Mouse (Mus musculus): ENCODE results near the gene Trim8. TPM values are rescaled to one million over a fixed set of nuclear protein-coding genes. Genes with fewer than 3 reads are reported as not detected.

The Trim8 gene
- polyA plus RNA-seq, 1 experiment from 2014 or later, result 27.1 TPM

DNA sequence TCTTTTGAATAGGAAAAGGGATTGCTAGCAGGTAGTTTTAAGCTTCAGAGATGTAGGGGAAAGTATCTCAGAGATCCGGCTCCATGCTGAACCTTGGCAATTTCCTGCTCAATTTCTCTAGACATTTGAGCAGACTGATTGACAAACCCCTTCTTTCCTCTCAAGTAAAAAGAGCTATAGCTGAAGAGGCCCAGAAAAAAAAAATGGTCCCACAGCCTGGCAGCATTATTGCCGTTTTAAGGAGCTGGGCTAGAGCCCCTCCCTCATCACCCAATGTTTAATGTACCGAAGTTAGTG, 2.0 kb upstream of the Trim8 start:
- H3K27me3 ChIP-seq (replicated peaks; ENCODE audit: control insufficient read depth, insufficient read depth, low read length), result no peaks in the 10 kb centered on the region
- peak overlapping the region; percentile 97 for H3K4me2 ChIP-seq (ENCODE audit: low read depth, low read length)
- 4% methylated on average over 3 of the region's 3 CpGs for WGBS
- H3K27ac ChIP-seq (replicated peaks; ENCODE audit: low read depth, low read length), result peak overlapping the region; percentile 79
- ATAC-seq (ENCODE audit: low read depth) (no peak), DNase-seq (ENCODE audit: low spot score) (no peak)
- H3K36me3 ChIP-seq (ENCODE audit: control insufficient read depth, insufficient read depth, low read length), result no peaks in the 10 kb centered on the region
- no peaks in the 10 kb centered on the region for H3K9me3 ChIP-seq (ENCODE audit: control insufficient read depth, low read length)
- peaks cover 2% of the 10 kb centered on the region for H3K4me1 ChIP-seq (ENCODE audit: control insufficient read depth, insufficient read depth, low read length)
- peak overlapping the region; percentile 68 for H3K4me3 ChIP-seq (ENCODE audit: low read depth, low read length)
- no peak overlapping the region; the same call in 1 of the 2 replicates for H3K9ac ChIP-seq (ENCODE audit: low read depth, low read length)

DNA sequence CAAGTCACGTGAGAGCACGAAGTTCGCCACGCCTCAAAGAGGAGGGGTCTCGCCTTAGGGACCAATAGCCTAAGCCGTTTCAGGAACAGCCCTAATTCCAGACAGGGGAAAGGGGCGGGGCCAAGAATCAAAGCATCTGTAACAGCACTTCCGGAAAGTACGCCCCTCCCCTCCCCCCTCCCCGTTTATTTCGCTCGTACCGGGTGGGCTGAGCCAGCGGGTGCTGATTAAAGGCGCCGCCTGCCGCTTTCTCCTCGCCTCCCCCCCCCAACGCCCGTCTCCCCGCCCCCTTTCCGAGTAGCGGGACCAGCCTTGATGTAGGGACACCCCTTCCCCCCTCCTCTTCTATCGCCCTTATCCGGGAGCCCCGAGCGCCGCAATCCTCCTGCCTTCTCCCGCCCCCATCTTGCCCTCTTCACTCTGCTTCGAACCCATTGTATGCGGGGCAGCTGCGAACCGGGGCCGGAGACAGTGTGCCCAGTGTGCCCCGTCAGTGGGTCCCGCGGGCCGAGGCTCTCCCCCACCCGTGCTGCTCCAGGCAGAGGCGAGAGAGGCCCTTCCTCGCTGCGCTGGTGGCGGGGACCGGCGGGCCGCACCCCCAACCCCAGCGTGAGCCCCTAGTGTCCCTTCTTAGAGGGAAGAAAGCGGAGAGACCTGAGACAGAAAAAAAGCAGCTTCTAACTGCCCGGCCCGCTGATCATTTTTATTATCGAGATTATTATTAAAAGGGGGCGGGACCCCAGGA, 1.5 kb upstream of the Trim8 start:
- ATAC-seq (ENCODE audit: low read depth), result peak; percentile 84

GRCm38 (mm10) chr19:46500581-46501341, 741 bp upstream of the Trim8 start:
- Histone ChIP-seq H3K36me3 (ENCODE audit: control insufficient read depth, insufficient read depth, low read length) (peaks cover 9% of the 10 kb centered on the region), H3K4me2 (ENCODE audit: low read depth, low read length) (peak overlapping the region; percentile 97), H3K9ac (ENCODE audit: low read depth, low read length) (peak overlapping the region; percentile 81), H3K27ac (replicated peaks; ENCODE audit: low read depth, low read length) (peak overlapping the region; percentile 99), H3K27me3 (replicated peaks; ENCODE audit: control insufficient read depth, insufficient read depth, low read length) (no peaks in the 10 kb centered on the region), H3K9me3 (ENCODE audit: control insufficient read depth, low read length) (no peaks in the 10 kb centered on the region), H3K4me1 (ENCODE audit: control insufficient read depth, insufficient read depth, low read length) (peaks cover 15% of the 10 kb centered on the region), H3K4me3 (ENCODE audit: low read depth, low read length) (peak overlapping the region; percentile 68)
- peak; percentile 9; the same call in 1 of the 2 replicates for ATAC-seq (ENCODE audit: low read depth)
- DNase-seq (ENCODE audit: low spot score), result peak; percentile 86
- WGBS, result 1% methylated on average over 35 of the region's 50 CpGs

More for the DNA sequence above, 1.5 kb upstream of the Trim8 start:
- Histone ChIP-seq H3K9me3 (ENCODE audit: control insufficient read depth, low read length) (no peaks in the 10 kb centered on the region), H3K4me3 (ENCODE audit: low read depth, low read length) (peak overlapping the region; percentile 68), H3K9ac (ENCODE audit: low read depth, low read length) (peak overlapping the region; percentile 81), H3K36me3 (ENCODE audit: control insufficient read depth, insufficient read depth, low read length) (peaks cover 1% of the 10 kb centered on the region), H3K4me2 (ENCODE audit: low read depth, low read length) (peak overlapping the region; percentile 97), H3K4me1 (ENCODE audit: control insufficient read depth, insufficient read depth, low read length) (peaks cover 7% of the 10 kb centered on the region), H3K27ac (replicated peaks; ENCODE audit: low read depth, low read length) (peak overlapping the region; percentile 99), H3K27me3 (replicated peaks; ENCODE audit: control insufficient read depth, insufficient read depth, low read length) (no peaks in the 10 kb centered on the region)
- peak; percentile 100 for DNase-seq (ENCODE audit: low spot score)
- 1% methylated on average over 30 of the region's 52 CpGs for WGBS

- WGBS, result 0% methylated on average over 8 of the region's 46 CpGs
- peak; percentile 72 for DNase-seq (ENCODE audit: low spot score)
- Histone ChIP-seq H3K9ac (ENCODE audit: low read depth, low read length) (peak overlapping the region; percentile 81), H3K36me3 (ENCODE audit: control insufficient read depth, insufficient read depth, low read length) (peaks cover 20% of the 10 kb centered on the region), H3K4me1 (ENCODE audit: control insufficient read depth, insufficient read depth, low read length) (peaks cover 28% of the 10 kb centered on the region), H3K9me3 (ENCODE audit: control insufficient read depth, low read length) (no peaks in the 10 kb centered on the region), H3K27ac (replicated peaks; ENCODE audit: low read depth, low read length) (peak overlapping the region; percentile 99), H3K4me2 (ENCODE audit: low read depth, low read length) (peak overlapping the region; percentile 97), H3K4me3 (ENCODE audit: low read depth, low read length) (peak overlapping the region; percentile 68), H3K27me3 (replicated peaks; ENCODE audit: control insufficient read depth, insufficient read depth, low read length) (no peaks in the 10 kb centered on the region)
- ATAC-seq (ENCODE audit: low read depth), result no peak
Measured at GRCm38 (mm10) chr19:46502069-46502455, 560 bp downstream of the Trim8 start.

GRCm38 (mm10) chr19:46502471-46503166, 1.1 kb downstream of the Trim8 start:
- Histone ChIP-seq H3K4me2 (ENCODE audit: low read depth, low read length) (peak overlapping the region; percentile 97), H3K9ac (ENCODE audit: low read depth, low read length) (peak overlapping the region; percentile 81), H3K9me3 (ENCODE audit: control insufficient read depth, low read length) (no peaks in the 10 kb centered on the region), H3K4me3 (ENCODE audit: low read depth, low read length) (peak overlapping the region; percentile 68), H3K27ac (replicated peaks; ENCODE audit: low read depth, low read length) (peak overlapping the region; percentile 99), H3K27me3 (replicated peaks; ENCODE audit: control insufficient read depth, insufficient read depth, low read length) (no peaks in the 10 kb centered on the region), H3K4me1 (ENCODE audit: control insufficient read depth, insufficient read depth, low read length) (peaks cover 34% of the 10 kb centered on the region), H3K36me3 (ENCODE audit: control insufficient read depth, insufficient read depth, low read length) (peaks cover 26% of the 10 kb centered on the region)
- WGBS, result under 1% methylated on average over 34 of the region's 53 CpGs
- DNase-seq (ENCODE audit: low spot score), result peak; percentile 81
- ATAC-seq (ENCODE audit: low read depth), result peak; percentile 2; the same call in 1 of the 2 replicates

DNA sequence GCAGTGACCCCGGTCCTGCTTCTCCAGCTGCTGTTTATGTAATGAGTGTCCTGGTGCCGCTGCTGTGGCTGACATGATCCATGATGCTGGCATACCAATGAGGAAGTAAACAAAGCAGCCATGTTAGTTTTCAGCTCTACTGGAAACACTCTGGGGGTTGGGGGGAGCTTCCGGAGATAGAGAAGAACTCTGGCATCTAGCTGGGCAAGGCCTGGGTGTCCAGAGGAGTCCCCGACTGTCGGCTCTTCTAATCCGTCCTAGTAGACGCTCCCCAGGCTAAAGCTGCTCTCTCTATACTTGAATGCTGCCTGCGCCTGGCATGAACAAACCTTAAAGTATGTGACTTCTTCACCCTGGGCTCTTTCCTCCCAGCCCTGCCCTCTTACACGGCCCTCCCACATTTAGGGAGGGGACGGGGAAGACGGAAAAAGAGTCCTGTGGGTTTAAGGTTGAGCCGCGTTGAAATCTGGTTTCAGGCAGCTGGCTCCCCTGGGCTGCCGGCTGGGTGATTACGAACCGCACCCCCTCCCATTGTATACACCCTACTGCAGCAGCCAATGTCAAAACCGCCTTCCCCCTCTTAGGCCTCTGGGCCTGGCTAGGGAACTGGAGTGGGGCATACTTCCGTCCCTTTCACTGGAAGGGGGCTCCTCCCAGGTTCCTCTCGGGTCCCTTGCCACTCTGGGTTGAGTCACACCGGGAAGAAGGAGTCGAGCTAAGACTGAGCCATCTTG, 2.0 kb downstream of the Trim8 start:
- Histone ChIP-seq H3K27ac (replicated peaks; ENCODE audit: low read depth, low read length) (peak overlapping the region; percentile 99), H3K36me3 (ENCODE audit: control insufficient read depth, insufficient read depth, low read length) (peaks cover 35% of the 10 kb centered on the region), H3K4me2 (ENCODE audit: low read depth, low read length) (peak overlapping the region; percentile 97), H3K27me3 (replicated peaks; ENCODE audit: control insufficient read depth, insufficient read depth, low read length) (no peaks in the 10 kb centered on the region), H3K4me1 (ENCODE audit: control insufficient read depth, insufficient read depth, low read length) (peaks cover 37% of the 10 kb centered on the region), H3K4me3 (ENCODE audit: low read depth, low read length) (peak overlapping the region; percentile 68), H3K9ac (ENCODE audit: low read depth, low read length) (peak overlapping the region; percentile 81), H3K9me3 (ENCODE audit: control insufficient read depth, low read length) (no peaks in the 10 kb centered on the region)
- ATAC-seq (ENCODE audit: low read depth) (peak; percentile 48), DNase-seq (ENCODE audit: low spot score) (peak; percentile 95)
- WGBS, result 1% methylated on average over 21 of the region's 21 CpGs

DNA sequence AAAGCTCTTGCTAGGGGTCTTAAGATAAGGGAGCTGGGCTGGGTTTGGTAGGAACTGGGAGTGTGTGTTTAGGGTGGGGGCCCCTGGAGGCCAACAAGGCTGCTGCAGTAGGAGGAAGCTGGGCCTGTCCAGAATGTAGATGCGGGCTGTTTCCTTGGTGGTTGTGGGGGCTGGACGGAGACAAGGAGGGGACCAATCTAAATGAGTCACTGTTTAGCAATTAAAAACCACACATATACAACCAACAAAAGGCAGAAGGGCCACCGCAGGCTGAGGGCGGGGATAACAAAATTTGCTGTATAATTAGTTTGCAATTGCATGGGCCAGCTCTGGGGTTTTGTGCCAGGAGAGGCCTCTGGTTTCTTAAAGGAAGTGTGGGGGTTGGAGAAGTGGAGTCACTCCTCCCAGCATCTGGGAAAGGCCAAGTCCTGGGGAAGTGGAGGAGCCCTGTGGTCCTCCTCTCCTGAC, 2.6 kb downstream of the Trim8 start:
- DNase-seq (ENCODE audit: low spot score) (peak; percentile 86), ATAC-seq (ENCODE audit: low read depth) (peak; percentile 1)
- H3K27ac ChIP-seq (replicated peaks; ENCODE audit: low read depth, low read length), result peak overlapping the region; percentile 99
- 6% methylated on average over 4 of the region's 4 CpGs for WGBS
- H3K27me3 ChIP-seq (replicated peaks; ENCODE audit: control insufficient read depth, insufficient read depth, low read length), result no peaks in the 10 kb centered on the region
- H3K9ac ChIP-seq (ENCODE audit: low read depth, low read length), result peak overlapping the region; percentile 81
- no peaks in the 10 kb centered on the region for H3K9me3 ChIP-seq (ENCODE audit: control insufficient read depth, low read length)
- H3K36me3 ChIP-seq (ENCODE audit: control insufficient read depth, insufficient read depth, low read length), result peaks cover 41% of the 10 kb centered on the region
- peak overlapping the region; percentile 68 for H3K4me3 ChIP-seq (ENCODE audit: low read depth, low read length)
- peaks cover 37% of the 10 kb centered on the region for H3K4me1 ChIP-seq (ENCODE audit: control insufficient read depth, insufficient read depth, low read length)
- H3K4me2 ChIP-seq (ENCODE audit: low read depth, low read length), result peak overlapping the region; percentile 97
